Mouse (Mus musculus): Measurements from ENCODE around the gene Cdon.

Gene Cdon

DNA sequence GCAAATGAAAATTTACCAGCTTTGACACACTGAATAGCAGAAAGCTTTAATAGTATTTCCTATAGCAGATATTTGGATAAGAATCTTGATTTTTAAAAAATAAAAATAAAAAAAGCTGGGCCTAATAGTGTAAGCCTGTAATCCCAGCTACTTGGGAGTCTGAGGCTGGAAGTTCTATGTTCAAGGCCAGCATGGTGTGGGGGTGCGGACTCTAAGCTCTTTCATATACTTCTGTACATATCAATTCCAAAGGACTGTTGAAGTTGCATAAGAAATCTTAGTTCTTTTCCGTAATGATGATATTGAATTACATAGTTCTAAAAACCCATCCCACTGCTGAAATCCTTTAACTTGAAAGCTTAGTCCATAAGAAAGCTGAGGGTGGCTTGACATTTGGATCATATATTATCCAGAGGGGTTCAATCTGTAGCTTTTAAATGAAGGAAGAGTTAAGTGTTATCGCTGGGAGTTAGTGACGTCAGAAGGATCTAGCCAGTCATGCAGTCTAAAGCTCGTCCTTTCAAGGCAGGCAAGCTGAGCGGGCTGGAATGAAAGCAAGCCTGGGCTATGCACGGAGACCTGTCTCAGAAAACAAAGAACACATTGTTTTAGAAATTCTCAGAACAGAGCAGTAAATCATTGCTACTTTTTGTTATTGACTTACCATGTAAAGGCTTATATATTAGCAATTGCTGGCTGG is 72.3 kb downstream of the Cdon start:
- DNase-seq (ENCODE audit: low spot score in 2 of 2) = no peak

DNA sequence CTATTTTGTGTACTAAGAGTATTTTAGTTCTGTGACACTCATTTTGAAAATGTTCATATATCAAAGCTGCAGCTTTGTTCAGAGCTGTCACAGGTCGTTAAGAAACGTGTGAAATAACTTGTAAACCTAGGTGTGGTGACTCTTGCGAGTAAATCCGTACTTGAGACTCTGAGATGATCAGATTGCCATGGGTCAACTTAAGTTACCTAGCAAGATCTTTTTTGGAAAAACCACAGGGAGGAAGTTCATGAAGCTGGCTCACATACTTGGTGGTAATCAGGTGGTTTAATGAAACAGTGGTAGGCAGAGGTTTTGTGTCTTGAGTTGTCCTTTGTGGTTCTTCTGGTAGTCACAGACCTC is 72.8 kb downstream of the Cdon start:
- no peak for DNase-seq (ENCODE audit: low spot score in 2 of 2)

DNA sequence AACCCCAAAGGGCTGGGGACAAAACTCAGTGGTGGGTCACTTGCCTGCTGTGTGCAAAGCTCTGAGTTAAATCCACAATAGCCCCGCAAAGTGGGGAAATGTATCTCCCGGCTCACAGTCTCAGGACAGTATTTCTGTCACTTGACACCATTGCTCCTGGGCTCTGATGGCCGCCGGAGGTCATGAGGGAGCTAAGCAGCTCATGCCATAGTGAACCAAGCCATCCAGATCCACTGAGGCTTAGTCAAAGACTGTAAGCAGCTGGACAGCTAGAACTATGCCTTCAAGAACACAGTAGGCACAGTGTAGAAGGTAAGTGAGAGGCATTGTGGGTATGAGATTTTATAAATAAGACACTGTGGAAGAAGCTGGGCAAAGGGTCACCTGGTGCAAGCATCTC is 74.0 kb downstream of the Cdon start:
- no peak for DNase-seq (ENCODE audit: low spot score in 2 of 2)

DNA sequence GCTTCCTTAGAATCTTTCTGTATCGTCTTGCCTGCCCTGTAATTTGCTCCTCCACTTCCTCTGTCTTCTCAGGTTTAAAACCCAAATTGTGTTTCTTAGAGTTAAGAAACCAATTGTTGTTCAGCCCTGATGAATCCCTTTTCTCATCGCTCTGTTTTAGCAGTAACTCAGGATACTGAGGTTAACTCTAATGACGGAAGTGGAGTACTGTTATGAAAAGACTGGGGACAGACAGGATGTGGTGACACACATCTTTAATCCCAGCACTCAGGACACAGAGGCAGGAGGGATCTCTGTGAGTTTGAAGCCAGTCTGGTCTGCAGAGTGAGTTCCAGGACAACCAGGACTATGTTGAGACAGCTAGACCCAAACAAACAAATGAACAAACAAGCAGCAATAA is 74.5 kb downstream of the Cdon start:
- no peak for DNase-seq (ENCODE audit: low spot score in 2 of 2)

DNA sequence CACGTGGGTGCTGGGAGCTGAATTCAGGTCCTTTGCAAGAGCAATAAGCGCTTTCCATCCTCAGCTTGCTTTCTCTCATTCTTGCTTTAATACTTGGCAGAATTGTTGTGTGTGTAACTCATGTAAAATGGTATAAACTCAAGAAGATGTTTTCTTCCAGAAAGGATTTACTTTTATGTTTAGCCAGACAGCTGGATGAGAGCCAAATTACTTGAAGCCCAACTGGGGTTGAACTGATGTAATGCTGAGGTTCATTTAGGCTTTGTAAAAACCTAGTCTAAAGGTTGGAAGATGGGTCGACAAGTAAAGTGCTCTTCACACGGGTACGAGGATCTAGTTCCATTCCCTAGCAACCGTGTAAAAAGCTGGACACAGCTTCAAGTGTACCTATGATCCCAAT is 79.0 kb downstream of the Cdon start:
- DNase-seq (ENCODE audit: low spot score in 2 of 2) = no peak

DNA sequence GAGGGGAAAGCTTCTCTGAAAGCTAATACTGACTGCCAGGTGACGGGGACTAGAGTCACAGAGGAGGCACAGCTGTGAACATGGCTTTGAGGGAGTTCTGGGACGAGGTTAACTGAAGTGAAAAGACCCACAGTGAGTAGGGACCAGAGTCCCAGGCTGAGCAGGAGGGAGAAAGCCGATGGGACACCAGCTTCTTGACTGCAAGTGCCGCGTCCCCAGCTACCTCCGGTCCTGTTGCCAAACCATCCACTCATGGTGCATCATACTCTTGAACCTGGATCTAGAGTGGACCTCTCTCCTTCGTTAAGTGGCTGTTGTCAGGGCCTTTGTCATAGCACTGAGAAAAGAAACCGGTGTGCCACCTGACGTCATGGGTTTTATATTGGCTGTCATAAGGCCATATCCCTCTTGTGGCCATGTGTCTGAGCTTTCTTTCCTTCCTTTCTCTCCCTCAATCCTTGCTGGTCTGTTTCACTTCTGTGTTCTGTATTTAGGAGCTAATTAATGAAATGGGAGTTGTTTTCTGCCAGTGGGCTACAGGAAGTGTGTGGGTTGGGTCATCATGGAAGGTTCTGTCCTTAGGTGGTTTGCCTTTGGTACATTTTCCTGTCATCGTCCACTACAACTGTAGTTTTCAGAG is 81.6 kb downstream of the Cdon start:
- no peak for DNase-seq (ENCODE audit: low spot score in 2 of 2)

DNA sequence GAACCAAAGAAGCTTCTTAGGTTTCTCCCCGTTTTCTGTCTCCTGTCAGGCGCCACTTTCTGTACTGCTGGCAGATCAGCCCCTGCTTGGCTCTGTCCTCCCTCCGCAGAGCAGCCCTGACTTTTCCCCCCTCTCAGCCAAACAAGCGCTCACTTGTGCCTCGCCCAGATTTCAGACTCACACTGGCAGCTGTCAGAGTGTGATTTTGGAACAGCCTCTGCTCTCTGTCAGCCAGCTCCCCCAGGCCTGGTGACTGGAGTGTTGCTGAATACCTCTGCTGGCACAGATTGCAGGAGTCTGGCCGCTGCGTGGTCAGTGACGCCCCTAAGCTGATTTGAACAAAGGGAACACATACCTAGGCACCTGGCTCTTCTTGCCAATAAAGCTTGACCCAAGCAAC is 87.3 kb downstream of the Cdon start:
- peak in 1 of 2 experiments; percentile 60 for DNase-seq (ENCODE audit: low spot score in 2 of 2)

DNA sequence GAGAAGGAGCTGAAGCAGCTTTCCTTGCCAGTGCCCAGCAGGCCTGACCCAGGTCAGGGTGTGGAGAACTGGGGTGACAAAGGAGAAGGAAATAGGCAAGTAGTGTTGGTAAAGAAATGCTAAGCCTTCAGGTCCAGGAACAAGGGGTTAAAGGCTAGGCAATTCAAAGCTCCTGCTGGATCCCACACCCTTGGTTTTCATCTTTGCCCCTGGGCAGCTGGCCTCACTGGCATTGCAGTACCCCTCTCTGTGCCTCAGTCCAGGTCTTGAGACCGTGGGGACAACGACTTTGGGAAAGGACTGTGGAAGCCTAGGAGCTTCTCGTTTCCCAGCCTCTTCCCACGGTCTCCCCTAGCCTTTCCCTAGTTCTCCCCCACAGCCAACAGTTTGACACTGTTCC is 93.0 kb downstream of the Cdon start:
- peak in 1 of 2 experiments; percentile 52 for DNase-seq (ENCODE audit: low spot score in 2 of 2)

DNA sequence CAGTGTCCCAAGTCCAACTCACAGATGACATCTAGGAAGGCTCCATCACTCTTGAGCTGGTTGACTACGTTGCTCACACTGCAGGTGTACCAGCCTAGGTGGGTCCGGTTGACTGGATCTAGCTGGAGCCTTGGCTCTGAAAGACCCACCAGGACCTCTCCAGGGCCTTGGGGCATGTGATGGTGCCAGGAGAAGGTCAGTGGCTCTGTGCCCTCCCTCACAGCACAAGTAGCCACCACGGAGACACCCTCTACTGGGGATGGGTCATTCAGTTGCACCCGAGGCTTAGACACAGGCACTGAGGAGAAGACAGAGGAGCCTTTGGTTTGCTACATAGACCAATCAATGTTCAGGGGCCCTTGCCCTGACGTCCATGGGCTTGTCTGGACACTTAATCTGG is 95.3 kb downstream of the Cdon start:
- peak in 1 of 2 experiments; percentile 52 for DNase-seq (ENCODE audit: low spot score in 2 of 2)

DNA sequence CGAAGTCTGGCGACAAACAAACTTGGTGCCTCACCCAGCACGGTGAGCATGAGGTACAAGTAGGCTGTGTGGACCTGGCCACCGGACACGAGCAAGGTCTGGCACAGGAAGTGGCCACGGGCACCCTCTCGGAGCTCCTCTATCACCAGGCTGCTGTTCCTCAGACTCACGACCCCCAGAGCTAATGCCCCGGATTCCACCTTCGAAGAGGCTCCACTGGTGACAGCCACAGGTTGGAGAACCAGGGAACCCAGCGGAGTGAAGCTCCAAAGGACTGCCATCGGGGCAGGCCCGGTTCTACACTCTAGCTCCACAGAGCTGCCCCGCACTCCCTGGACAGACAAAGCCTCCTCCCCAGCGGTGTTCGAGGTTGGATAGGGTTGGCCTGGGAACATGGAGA is 95.8 kb downstream of the Cdon start:
- peak in 1 of 2 experiments; percentile 54 for DNase-seq (ENCODE audit: low spot score in 2 of 2)

DNA sequence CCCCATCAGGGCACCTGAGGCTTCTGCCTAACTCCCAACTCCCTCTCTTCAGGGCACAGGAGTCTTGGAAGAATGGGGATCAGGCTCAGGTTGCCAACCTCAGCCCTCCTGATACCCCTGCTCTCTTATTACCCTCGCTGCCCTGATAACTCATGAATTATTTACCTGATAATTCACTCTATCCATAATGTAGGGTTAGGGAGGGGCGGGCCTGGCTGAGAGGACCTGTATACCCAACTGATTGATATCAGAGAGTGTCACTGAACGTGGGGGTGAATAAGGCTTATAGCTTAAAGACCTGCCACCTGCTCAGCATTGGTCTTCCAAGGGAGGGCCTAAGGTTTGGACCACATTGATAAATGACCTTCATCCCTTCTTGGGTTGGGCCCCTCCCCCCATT is 97.2 kb downstream of the Cdon start, which contains the start of gene Gm1113:
TSS of gene Gm1113 (minus strand) at position 101 of the 400 bp plus-strand sequence.
- no peak for DNase-seq (ENCODE audit: low spot score in 2 of 2)

DNA sequence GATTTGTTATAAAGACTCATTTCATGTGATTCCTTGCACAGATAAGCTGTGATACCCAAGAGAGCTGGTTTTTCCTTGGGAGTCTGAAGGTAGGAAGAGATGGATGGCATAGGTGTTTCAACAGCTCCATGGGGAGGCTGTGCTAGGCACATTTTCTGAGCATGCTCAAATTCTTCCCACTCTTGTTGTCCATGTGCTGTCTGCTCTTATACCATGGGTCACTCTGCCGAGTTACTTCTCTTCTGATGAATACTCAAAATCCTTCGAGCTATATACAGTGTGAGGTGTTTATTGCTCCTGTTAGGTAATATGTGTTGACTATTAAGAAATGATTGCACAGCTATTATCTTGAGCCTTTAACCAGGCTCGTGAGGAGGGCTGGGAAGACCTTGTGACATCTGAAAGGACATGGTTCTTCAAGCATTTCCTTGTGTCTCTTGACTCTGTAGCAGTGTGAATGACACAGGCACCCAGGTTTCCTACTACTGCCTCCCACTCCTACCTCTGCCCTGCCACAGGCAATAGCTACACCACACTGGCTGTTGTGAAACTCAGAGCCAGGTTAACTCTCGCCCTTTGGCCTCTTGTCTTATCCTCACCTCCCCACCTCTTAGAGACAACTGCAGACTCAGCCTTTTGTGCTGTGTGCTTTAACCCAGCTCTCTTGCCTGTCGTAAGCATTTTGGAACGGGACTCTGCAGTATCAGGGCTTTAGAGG is 99.9 kb downstream of the Cdon start:
- DNase-seq (ENCODE audit: low spot score in 2 of 2) = no peak

DNA sequence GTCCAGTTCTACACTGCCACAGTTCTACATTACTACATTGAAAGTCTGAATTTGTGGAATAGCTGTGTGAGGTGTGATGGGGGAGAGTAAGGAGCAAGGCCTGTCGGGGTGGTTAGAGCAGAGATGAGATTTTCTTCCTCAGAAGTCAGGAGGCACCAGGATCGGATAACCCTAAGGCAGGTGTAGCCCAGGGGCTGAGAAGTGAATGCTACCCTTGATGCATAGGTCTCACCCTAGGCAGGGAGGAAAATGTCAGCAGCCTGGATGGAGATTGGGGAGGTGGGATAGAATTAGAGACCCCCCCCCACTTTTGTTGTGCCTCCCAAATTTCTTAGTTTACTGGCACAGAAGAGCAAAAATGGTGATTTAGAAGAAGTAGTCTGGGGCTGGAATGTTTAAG is 101.3 kb downstream of the Cdon start:
- DNase-seq (ENCODE audit: low spot score in 2 of 2) = no peak

DNA sequence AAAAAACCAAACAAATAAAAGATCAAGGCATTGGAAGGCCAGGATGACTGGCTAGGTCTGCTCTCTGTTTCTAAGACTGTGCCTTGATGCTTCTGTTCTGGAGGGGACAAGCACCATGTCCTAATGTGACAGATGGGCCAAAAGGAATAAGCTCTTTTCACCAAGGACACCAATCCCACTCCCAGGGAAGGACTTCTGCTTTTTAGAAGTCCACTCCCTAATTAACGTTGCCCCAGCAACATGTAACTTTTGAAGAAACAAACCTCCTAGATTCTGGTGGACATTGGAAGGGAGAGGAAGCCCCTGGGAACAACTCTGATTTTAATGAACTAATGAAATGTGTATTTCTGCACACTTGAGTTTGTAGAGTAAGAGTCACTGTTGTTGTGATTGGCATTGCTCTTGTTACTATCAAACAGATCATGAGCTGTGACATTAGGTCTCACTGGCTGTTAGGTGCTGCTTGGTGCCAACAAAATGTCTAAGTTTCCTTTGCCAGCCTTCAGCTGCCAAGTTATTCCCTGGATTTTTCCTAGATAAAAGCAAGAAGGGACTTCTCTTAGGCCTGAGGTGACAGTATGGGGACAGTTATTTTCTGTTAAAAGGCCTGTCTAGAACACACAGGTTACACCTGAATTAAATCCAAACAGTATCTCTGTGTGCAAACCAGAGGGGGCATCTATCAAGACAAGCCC is 102.0 kb downstream of the Cdon start:
- DNase-seq (ENCODE audit: low spot score in 2 of 2) = no peak

DNA sequence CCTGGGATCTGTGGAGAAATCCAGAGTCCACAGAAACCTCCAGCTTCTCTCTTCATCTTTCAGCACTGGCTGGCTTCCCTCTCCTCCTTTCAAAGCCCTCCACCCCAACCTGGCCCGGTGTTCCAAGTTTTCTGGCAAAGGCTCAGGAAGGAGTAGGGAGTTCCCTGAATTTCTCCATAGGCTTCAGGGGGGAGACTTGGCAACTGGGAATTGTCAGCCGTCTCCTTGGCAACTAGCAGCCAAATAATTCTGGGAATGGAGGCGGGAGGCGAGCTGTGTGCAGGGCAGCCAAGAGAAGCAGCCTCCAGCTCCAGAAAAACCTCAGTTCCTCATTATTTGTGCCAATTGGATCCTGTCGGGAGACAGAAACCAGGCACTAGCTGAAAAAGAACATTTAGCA is 102.6 kb downstream of the Cdon start:
- DNase-seq (ENCODE audit: low spot score in 2 of 2) = peak in 1 of 2 experiments; percentile 55

DNA sequence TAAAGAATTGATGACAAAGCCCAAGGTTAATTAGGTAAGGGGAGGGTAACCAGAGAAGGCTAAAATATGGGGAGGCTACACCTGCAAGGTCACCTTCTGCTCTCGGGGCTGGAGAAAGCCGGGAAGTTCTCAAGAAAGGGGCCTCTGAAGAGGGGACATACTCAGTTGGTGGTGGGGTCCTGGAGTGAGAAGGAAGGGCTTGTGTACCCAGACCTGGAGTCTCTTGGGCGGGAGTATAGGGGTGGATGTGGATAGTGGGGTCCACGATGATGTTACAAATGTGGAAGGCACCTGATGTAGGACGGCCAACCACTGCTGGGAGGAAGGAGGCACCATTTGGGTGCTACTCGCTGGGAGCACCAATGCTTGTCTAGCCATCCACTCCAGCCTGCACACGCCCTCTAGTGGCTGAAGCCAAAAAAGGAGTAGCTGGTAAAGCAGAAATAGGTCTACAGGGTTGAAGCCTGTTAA is 103.0 kb downstream of the Cdon start:
- DNase-seq (ENCODE audit: low spot score in 2 of 2) = peak; percentile 46 to 75

DNA sequence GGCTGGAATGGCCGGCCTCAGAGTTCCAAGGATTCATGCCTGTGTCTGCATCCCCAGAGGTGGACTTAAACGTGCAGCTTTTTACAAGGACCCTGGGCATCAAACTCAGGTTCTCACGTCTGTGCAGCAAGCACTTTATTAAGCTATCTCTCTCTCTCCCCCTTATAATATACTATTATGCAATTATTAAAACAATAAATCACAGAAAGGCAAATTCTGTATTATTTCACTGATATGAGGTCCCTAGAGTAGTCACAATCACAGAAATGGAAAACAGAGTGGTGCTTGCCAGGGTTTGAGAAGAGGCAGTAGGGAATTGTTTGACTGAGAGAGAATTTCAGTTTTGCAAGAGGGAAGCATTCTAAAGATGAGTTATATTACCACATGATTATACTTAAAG is 108.2 kb downstream of the Cdon start:
- no peak for DNase-seq (ENCODE audit: low spot score in 2 of 2)

DNA sequence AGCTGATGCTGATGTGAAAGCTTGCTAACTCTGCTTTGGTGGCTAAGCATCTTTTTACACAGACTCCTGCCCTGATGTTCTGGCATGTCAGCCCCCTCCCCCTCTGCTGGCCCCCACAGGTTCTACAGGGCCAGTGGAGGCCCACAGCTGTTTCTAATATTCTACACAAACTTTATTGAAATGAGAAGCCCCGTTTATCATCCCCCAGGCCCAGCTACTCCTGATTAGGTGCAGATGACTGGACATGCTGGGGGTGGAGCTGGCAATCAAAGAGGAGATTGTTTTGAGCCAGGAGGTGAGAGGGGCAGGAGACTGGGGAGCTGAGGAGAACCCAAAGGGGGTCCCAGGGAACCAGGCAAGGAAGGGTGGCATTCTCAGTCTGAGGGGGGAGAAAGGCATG is 108.9 kb downstream of the Cdon start:
- no peak for DNase-seq (ENCODE audit: low spot score in 2 of 2)

DNA sequence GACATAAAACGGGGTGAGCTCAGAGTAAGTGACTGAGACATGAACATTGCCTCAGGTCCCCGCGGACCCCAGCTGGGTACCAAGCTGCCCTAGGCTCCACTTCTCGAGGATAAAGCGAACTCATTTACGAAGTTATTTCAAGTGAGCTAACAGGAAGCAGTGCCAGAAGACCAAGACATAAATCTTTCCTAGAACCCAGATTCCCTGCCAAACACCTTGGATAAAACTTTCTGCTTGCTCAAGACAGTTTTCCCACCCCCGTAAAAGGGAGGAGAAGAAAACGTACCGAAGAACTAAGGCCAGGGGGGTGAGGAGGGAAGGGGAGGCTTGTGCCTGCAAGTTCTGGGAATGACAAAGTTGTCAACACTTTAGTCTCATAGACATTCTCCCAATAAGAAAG is 112.3 kb downstream of the Cdon start:
- no peak for DNase-seq (ENCODE audit: low spot score in 2 of 2)

DNA sequence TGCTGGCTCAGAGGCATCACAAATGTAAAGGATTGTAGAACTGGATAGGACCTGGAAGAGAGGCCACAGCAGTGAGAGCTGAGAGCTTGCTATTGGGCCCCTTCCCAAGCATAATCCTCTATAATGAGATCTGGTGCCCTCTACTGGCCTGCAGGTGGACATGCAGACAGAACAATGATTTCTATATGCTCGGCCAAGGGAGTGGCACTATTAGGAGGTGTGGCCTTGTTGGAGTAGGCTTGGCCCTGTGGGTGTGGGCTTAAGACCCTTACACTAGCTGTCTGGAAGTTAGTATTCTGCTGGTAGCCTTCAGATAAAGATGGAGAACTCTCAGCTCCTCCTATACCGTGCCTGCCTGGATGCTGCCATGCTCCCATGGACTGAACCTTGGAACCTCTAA is 114.2 kb downstream of the Cdon start:
- no peak for DNase-seq (ENCODE audit: low spot score in 2 of 2)

DNA sequence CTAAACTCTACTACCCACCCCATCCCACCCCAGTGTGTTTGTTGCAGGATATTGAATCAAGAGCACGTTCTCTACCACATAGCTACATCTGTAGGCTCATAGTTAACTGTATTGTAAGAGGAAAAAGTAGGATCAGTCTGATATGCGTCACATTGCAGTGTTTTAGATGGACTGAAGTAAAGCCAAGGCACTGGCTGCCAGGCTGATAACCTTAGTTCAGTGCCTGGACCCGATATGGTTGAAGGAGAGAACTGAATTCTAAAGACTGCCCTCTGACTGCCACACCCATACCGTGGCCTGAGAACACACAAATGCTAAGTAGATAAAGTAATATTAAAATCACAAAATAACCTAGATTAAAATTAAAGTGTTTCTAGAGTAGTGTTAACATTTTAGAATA is 114.9 kb downstream of the Cdon start:
- no peak for DNase-seq (ENCODE audit: low spot score in 2 of 2)

DNA sequence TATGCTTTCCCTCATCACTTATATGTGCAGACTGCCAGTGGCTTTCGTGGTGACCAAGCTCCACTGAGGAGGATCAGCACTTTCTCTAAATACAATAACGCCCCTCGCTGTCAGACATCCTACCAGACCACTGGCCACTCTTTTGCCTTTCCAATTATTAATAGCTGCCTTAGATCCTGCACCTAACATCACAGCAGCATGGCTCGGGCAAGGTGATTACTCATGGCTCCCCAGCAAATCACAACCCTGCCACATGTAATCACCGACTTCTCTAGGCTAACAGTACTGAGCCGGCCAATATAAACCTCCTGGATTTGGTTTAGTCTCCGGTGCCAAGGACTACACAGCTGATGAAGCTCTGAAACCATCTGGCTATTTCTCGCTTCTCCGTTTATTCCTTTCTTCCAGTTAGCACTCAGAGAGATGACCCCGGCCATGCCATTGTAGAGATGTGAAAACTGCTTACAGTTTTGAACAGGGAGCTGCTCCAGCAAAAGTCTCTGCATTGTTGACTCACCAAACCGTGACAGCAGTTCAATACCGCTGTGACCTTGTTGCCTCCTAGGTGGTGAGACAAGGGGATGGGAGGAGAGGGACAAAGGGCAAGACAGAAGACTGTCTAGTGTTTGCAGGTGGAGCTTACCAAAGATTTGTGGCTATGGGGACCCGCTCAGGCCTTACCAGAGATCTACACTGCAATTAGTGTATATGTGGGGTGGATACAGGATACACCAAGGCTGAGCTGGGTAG is 118.2 kb downstream of the Cdon start:
- no peak for DNase-seq (ENCODE audit: low spot score in 2 of 2)
